Mouse (Mus musculus): Measurements from ENCODE around the gene Pgd. TPM values are rescaled to one million over a fixed set of nuclear protein-coding genes. Genes with fewer than 3 reads are reported as not detected.
"Not testable (repeated sequence)": the region's sequence is repeated elsewhere in the genome, so short reads cannot be mapped to it uniquely, and the experiment has no call there.

Gene Pgd
- 50.6 and 73.5 TPM in 2 replicates for polyA plus RNA-seq (2014; fragmentation: Nextera tagmentation; extraction: Ambion mirVana)

- peak; percentile 99 for ATAC-seq (ENCODE audit: low FRiP score, low TSS enrichment)
- under 1% methylated on average over 59 of the region's 59 CpGs for WGBS
Measured at GRCm38 (mm10) chr4:149166215-149166946, at the start of gene Pgd. Gene Pgd, minus strand, starts transcription at chr4:149166771.

GRCm38 (mm10) chr4:149215982-149216381 is 49.4 kb upstream of the Pgd start:
- no peak overlapping the region for H3K9ac ChIP-seq (replicated peaks; ENCODE audit: low read length)
- WGBS = 92% methylated on average over 9 of the region's 9 CpGs

More at GRCm38 (mm10) chr4:149166215-149166946, at the start of gene Pgd:
- peak; percentile 97 for DNase-seq
- Histone ChIP-seq H3K27ac (replicated peaks; ENCODE audit: low read depth, low read length) (peak within 1 kb of the TSS; percentile 72), H3K4me2 (ENCODE audit: low read length) (peak within 1 kb of the TSS; percentile 93), H3K9me3 (ENCODE audit: control insufficient read depth, low read length) (no peaks in the 10 kb centered on the region), H3K9ac (replicated peaks; ENCODE audit: low read length) (peak within 1 kb of the TSS; percentile 76), H3K4me1 (ENCODE audit: control insufficient read depth, insufficient read depth, low read length) (peaks cover 8% of the 10 kb centered on the region; the same call in 1 of the 2 replicates), H3K36me3 (ENCODE audit: control insufficient read depth, insufficient read depth, low read length) (peaks cover 23% of the 10 kb centered on the region), H3K27me3 (ENCODE audit: control insufficient read depth, insufficient read depth, low read length) (no peaks in the 10 kb centered on the region), H3K4me3 (replicated peaks; ENCODE audit: low read depth, low read length) (peak within 1 kb of the TSS; percentile 75)

GRCm38 (mm10) chr4:149215397-149215796 is 48.8 kb upstream of the Pgd start:
- Histone ChIP-seq H3K9ac (replicated peaks; ENCODE audit: low read length) (no peak overlapping the region), H3K4me1 (ENCODE audit: control insufficient read depth, insufficient read depth, low read length) (no peaks in the 10 kb centered on the region), H3K27ac (replicated peaks; ENCODE audit: low read depth, low read length) (no peak overlapping the region), H3K4me2 (ENCODE audit: low read length) (no peak overlapping the region), H3K9me3 (ENCODE audit: control insufficient read depth, low read length) (no peaks in the 10 kb centered on the region), H3K4me3 (replicated peaks; ENCODE audit: low read depth, low read length) (no peak overlapping the region), H3K27me3 (ENCODE audit: control insufficient read depth, insufficient read depth, low read length) (no peaks in the 10 kb centered on the region), H3K36me3 (ENCODE audit: control insufficient read depth, insufficient read depth, low read length) (peaks cover 96% of the 10 kb centered on the region)
- no peak for ATAC-seq (ENCODE audit: low FRiP score, low TSS enrichment)
- no peak for DNase-seq
- 45% methylated on average over 2 of the region's 2 CpGs for WGBS

More at GRCm38 (mm10) chr4:149215982-149216381, 49.4 kb upstream of the Pgd start:
- DNase-seq = no peak
- H3K4me2 ChIP-seq (ENCODE audit: low read length) = no peak overlapping the region
- no peak for ATAC-seq (ENCODE audit: low FRiP score, low TSS enrichment)
- no peaks in the 10 kb centered on the region for H3K9me3 ChIP-seq (ENCODE audit: control insufficient read depth, low read length)
- no peak overlapping the region for H3K27ac ChIP-seq (replicated peaks; ENCODE audit: low read depth, low read length)
- no peaks in the 10 kb centered on the region for H3K27me3 ChIP-seq (ENCODE audit: control insufficient read depth, insufficient read depth, low read length)
- no peaks in the 10 kb centered on the region for H3K4me1 ChIP-seq (ENCODE audit: control insufficient read depth, insufficient read depth, low read length)
- H3K4me3 ChIP-seq (replicated peaks; ENCODE audit: low read depth, low read length) = no peak overlapping the region
- H3K36me3 ChIP-seq (ENCODE audit: control insufficient read depth, insufficient read depth, low read length) = peaks cover 96% of the 10 kb centered on the region

- H3K27ac ChIP-seq (replicated peaks; ENCODE audit: low read depth, low read length); ATAC-seq (ENCODE audit: low FRiP score, low TSS enrichment); H3K9me3 ChIP-seq (ENCODE audit: control insufficient read depth, low read length); H3K9ac ChIP-seq (replicated peaks; ENCODE audit: low read length); DNase-seq; H3K4me1 ChIP-seq (ENCODE audit: control insufficient read depth, insufficient read depth, low read length); H3K4me3 ChIP-seq (replicated peaks; ENCODE audit: low read depth, low read length); H3K27me3 ChIP-seq (ENCODE audit: control insufficient read depth, insufficient read depth, low read length); H3K4me2 ChIP-seq (ENCODE audit: low read length): not testable (repeated sequence)
- 97% methylated on average over 2 of the region's 2 CpGs for WGBS
- peaks cover 96% of the 10 kb centered on the region for H3K36me3 ChIP-seq (ENCODE audit: control insufficient read depth, insufficient read depth, low read length)
Measured at GRCm38 (mm10) chr4:149214468-149214867, 47.9 kb upstream of the Pgd start.

- DNase-seq (no peak), ATAC-seq (ENCODE audit: low FRiP score, low TSS enrichment) (no peak)
- WGBS = 99% methylated on average over 9 of the region's 9 CpGs
- Histone ChIP-seq H3K27me3 (ENCODE audit: control insufficient read depth, insufficient read depth, low read length) (no peaks in the 10 kb centered on the region), H3K4me2 (ENCODE audit: low read length) (no peak overlapping the region), H3K9me3 (ENCODE audit: control insufficient read depth, low read length) (no peaks in the 10 kb centered on the region), H3K27ac (replicated peaks; ENCODE audit: low read depth, low read length) (no peak overlapping the region), H3K36me3 (ENCODE audit: control insufficient read depth, insufficient read depth, low read length) (peaks cover 95% of the 10 kb centered on the region), H3K4me3 (replicated peaks; ENCODE audit: low read depth, low read length) (no peak overlapping the region), H3K4me1 (ENCODE audit: control insufficient read depth, insufficient read depth, low read length) (no peaks in the 10 kb centered on the region), H3K9ac (replicated peaks; ENCODE audit: low read length) (no peak overlapping the region)
Measured at GRCm38 (mm10) chr4:149213466-149213865, 46.9 kb upstream of the Pgd start.

GRCm38 (mm10) chr4:149211441-149211840 is 44.9 kb upstream of the Pgd start:
- H3K4me3 ChIP-seq (replicated peaks; ENCODE audit: low read depth, low read length); H3K4me1 ChIP-seq (ENCODE audit: control insufficient read depth, insufficient read depth, low read length); H3K27me3 ChIP-seq (ENCODE audit: control insufficient read depth, insufficient read depth, low read length); H3K4me2 ChIP-seq (ENCODE audit: low read length); H3K9me3 ChIP-seq (ENCODE audit: control insufficient read depth, low read length); H3K9ac ChIP-seq (replicated peaks; ENCODE audit: low read length); H3K27ac ChIP-seq (replicated peaks; ENCODE audit: low read depth, low read length); ATAC-seq (ENCODE audit: low FRiP score, low TSS enrichment); DNase-seq: not testable (repeated sequence)
- WGBS = 98% methylated on average over 6 of the region's 6 CpGs
- peaks cover 93% of the 10 kb centered on the region for H3K36me3 ChIP-seq (ENCODE audit: control insufficient read depth, insufficient read depth, low read length)

GRCm38 (mm10) chr4:149202467-149202866 is 35.9 kb upstream of the Pgd start:
- 95% methylated on average over 3 of the region's 3 CpGs for WGBS

GRCm38 (mm10) chr4:149201110-149201509 is 34.5 kb upstream of the Pgd start:
- Histone ChIP-seq H3K9ac (replicated peaks; ENCODE audit: low read length) (no peak overlapping the region), H3K9me3 (ENCODE audit: control insufficient read depth, low read length) (no peaks in the 10 kb centered on the region), H3K27me3 (ENCODE audit: control insufficient read depth, insufficient read depth, low read length) (no peaks in the 10 kb centered on the region), H3K4me3 (replicated peaks; ENCODE audit: low read depth, low read length) (no peak overlapping the region), H3K4me2 (ENCODE audit: low read length) (no peak overlapping the region), H3K27ac (replicated peaks; ENCODE audit: low read depth, low read length) (no peak overlapping the region), H3K4me1 (ENCODE audit: control insufficient read depth, insufficient read depth, low read length) (no peaks in the 10 kb centered on the region), H3K36me3 (ENCODE audit: control insufficient read depth, insufficient read depth, low read length) (peaks cover 92% of the 10 kb centered on the region)
- WGBS = 97% methylated on average over 4 of the region's 4 CpGs
- DNase-seq (no peak), ATAC-seq (ENCODE audit: low FRiP score, low TSS enrichment) (no peak)

More at GRCm38 (mm10) chr4:149202467-149202866, 35.9 kb upstream of the Pgd start:
- ATAC-seq (ENCODE audit: low FRiP score, low TSS enrichment) (no peak), DNase-seq (no peak)
- Histone ChIP-seq H3K36me3 (ENCODE audit: control insufficient read depth, insufficient read depth, low read length) (peaks cover 92% of the 10 kb centered on the region), H3K27ac (replicated peaks; ENCODE audit: low read depth, low read length) (no peak overlapping the region), H3K4me2 (ENCODE audit: low read length) (no peak overlapping the region), H3K27me3 (ENCODE audit: control insufficient read depth, insufficient read depth, low read length) (no peaks in the 10 kb centered on the region), H3K9me3 (ENCODE audit: control insufficient read depth, low read length) (no peaks in the 10 kb centered on the region), H3K9ac (replicated peaks; ENCODE audit: low read length) (no peak overlapping the region), H3K4me1 (ENCODE audit: control insufficient read depth, insufficient read depth, low read length) (no peaks in the 10 kb centered on the region), H3K4me3 (replicated peaks; ENCODE audit: low read depth, low read length) (no peak overlapping the region)

- no peak for DNase-seq
- Histone ChIP-seq H3K36me3 (ENCODE audit: control insufficient read depth, insufficient read depth, low read length) (peaks cover 91% of the 10 kb centered on the region), H3K9ac (replicated peaks; ENCODE audit: low read length) (no peak overlapping the region), H3K4me3 (replicated peaks; ENCODE audit: low read depth, low read length) (no peak overlapping the region), H3K27me3 (ENCODE audit: control insufficient read depth, insufficient read depth, low read length) (no peaks in the 10 kb centered on the region), H3K4me2 (ENCODE audit: low read length) (no peak overlapping the region), H3K27ac (replicated peaks; ENCODE audit: low read depth, low read length) (no peak overlapping the region), H3K9me3 (ENCODE audit: control insufficient read depth, low read length) (no peaks in the 10 kb centered on the region), H3K4me1 (ENCODE audit: control insufficient read depth, insufficient read depth, low read length) (no peaks in the 10 kb centered on the region)
- no peak for ATAC-seq (ENCODE audit: low FRiP score, low TSS enrichment)
- 80% methylated on average over 1 of the region's 1 CpGs for WGBS
Measured at GRCm38 (mm10) chr4:149197180-149197579, 30.6 kb upstream of the Pgd start.
